Mouse (Mus musculus): ENCODE results near the gene Syce3. TPM values are rescaled to one million over a fixed set of nuclear protein-coding genes. Genes with fewer than 3 reads are reported as not detected.

Gene Syce3
- polyA plus RNA-seq, 1 experiment from 2014 or later = not detected

DNA sequence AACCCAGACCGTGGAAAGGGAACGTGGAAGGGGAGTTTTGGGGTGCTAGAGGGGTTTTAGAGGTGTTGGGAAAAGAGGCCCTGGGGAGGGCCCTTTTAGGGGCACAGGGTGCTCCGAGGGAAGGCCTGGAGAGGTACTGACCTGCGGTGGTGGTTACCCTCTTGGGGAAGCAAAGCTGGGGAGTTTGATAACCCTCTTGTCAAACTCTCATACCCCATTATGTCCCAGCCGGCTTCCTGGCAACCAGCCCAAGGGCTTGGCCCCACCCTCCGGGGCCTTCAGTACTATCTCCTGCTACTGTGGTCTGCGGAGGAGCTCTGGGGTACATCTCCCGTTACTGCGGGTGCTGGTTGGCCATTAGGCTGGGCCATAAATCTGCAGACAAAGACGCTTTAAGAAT, 30.9 kb downstream of the Syce3 start:
- Histone ChIP-seq H3K4me1 (replicated peaks) (peaks cover 33% of the 10 kb centered on the region), H3K36me3 (replicated peaks) (no peaks in the 10 kb centered on the region), H3K4me2 (peak overlapping the region; percentile 77), H3K27me3 (peaks cover 57% of the 10 kb centered on the region), H3K9ac (no peak overlapping the region), H3K9me3 (replicated peaks) (no peaks in the 10 kb centered on the region), H3K4me3 (replicated peaks) (peak overlapping the region; percentile 43), H3K27ac (replicated peaks) (no peak overlapping the region)
- 5% methylated on average over 10 of the region's 10 CpGs for WGBS (ENCODE audit: insufficient replicate concordance)
- peak; percentile 55 for ATAC-seq (ENCODE audit: insufficient read depth)

GRCm38 (mm10) chr15:89378831-89379401, 31.4 kb downstream of the Syce3 start, which contains the start of gene Odf3b:
Gene Odf3b, minus strand, starts transcription at chr15:89379282.
- no peak within 1 kb of the TSS for H3K27ac ChIP-seq (replicated peaks)
- peaks cover 38% of the 10 kb centered on the region for H3K4me1 ChIP-seq (replicated peaks)
- H3K36me3 ChIP-seq (replicated peaks) = no peaks in the 10 kb centered on the region
- no peaks in the 10 kb centered on the region for H3K9me3 ChIP-seq (replicated peaks)
- H3K9ac ChIP-seq = peak within 1 kb of the TSS; percentile 21; the same call in 1 of the 2 replicates
- peak; percentile 16; the same call in 1 of the 2 replicates for ATAC-seq (ENCODE audit: insufficient read depth)
- peak within 1 kb of the TSS; percentile 43 for H3K4me3 ChIP-seq (replicated peaks)
- H3K27me3 ChIP-seq = peaks cover 57% of the 10 kb centered on the region
- 2% methylated on average over 32 of the region's 33 CpGs for WGBS (ENCODE audit: insufficient replicate concordance)
- H3K4me2 ChIP-seq = peak within 1 kb of the TSS; percentile 77

- H3K27me3 ChIP-seq = peaks cover 57% of the 10 kb centered on the region
- peaks cover 46% of the 10 kb centered on the region for H3K4me1 ChIP-seq (replicated peaks)
- no peaks in the 10 kb centered on the region for H3K9me3 ChIP-seq (replicated peaks)
- peak overlapping the region; percentile 21; the same call in 1 of the 2 replicates for H3K9ac ChIP-seq
- H3K27ac ChIP-seq (replicated peaks) = no peak overlapping the region
- peak overlapping the region; percentile 43 for H3K4me3 ChIP-seq (replicated peaks)
- WGBS (ENCODE audit: insufficient replicate concordance) = 18% methylated on average over 46 of the region's 46 CpGs
- no peak for ATAC-seq (ENCODE audit: insufficient read depth)
- peak overlapping the region; percentile 77 for H3K4me2 ChIP-seq
- H3K36me3 ChIP-seq (replicated peaks) = no peaks in the 10 kb centered on the region
Measured at GRCm38 (mm10) chr15:89377938-89378828, 32.1 kb downstream of the Syce3 start.

- Histone ChIP-seq H3K27me3 (peaks cover 51% of the 10 kb centered on the region), H3K9me3 (replicated peaks) (no peaks in the 10 kb centered on the region), H3K9ac (no peak overlapping the region), H3K27ac (replicated peaks) (no peak overlapping the region), H3K4me1 (replicated peaks) (peaks cover 54% of the 10 kb centered on the region), H3K4me2 (peak overlapping the region; percentile 23; the same call in 1 of the 2 replicates), H3K36me3 (replicated peaks) (peaks cover 6% of the 10 kb centered on the region), H3K4me3 (replicated peaks) (no peak overlapping the region)
- ATAC-seq (ENCODE audit: insufficient read depth) = no peak
- WGBS (ENCODE audit: insufficient replicate concordance) = 13% methylated on average over 18 of the region's 18 CpGs
Measured at GRCm38 (mm10) chr15:89377362-89377761, 32.9 kb downstream of the Syce3 start.

DNA sequence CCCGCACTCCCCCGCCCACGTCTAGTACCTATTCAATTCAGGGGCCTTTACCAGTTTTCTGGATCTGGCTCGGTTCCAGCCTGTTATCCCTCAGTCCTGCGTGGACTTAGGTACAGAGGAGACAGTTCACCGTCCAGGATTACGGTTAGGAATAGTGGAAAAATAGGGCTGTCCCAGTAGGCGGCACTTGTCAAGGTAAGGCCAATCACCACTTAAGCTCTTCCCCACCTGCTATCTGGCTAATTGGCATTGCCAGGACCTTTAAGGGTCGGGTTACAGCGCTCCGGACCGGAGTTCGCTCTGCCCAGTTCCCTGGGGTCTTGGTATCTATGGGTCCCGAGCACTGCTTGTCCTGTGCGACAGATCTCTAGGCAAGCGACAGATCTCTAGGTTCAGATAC, 33.3 kb downstream of the Syce3 start, which contains the start of gene Tymp:
Gene Tymp (minus strand): TSS at position 83 of the 400 bp plus-strand sequence.
- H3K27ac ChIP-seq (replicated peaks) = no peak within 1 kb of the TSS
- H3K27me3 ChIP-seq = peaks cover 48% of the 10 kb centered on the region

GRCm38 (mm10) chr15:89376040-89376439, 34.3 kb downstream of the Syce3 start:
- Histone ChIP-seq H3K27ac (replicated peaks) (no peak overlapping the region), H3K4me3 (replicated peaks) (no peak overlapping the region), H3K4me2 (no peak overlapping the region), H3K36me3 (replicated peaks) (peaks cover 19% of the 10 kb centered on the region), H3K9ac (no peak overlapping the region), H3K9me3 (replicated peaks) (no peaks in the 10 kb centered on the region), H3K27me3 (peaks cover 46% of the 10 kb centered on the region), H3K4me1 (replicated peaks) (peaks cover 58% of the 10 kb centered on the region)
- 65% methylated on average over 7 of the region's 7 CpGs for WGBS (ENCODE audit: insufficient replicate concordance)
- ATAC-seq (ENCODE audit: insufficient read depth) = no peak

More for the DNA sequence above, 33.3 kb downstream of the Syce3 start, which contains the start of gene Tymp:
- peaks cover 10% of the 10 kb centered on the region for H3K36me3 ChIP-seq (replicated peaks)
- peak within 1 kb of the TSS; percentile 23; the same call in 1 of the 2 replicates for H3K4me2 ChIP-seq
- no peak within 1 kb of the TSS for H3K9ac ChIP-seq
- H3K4me1 ChIP-seq (replicated peaks) = peaks cover 58% of the 10 kb centered on the region
- 45% methylated on average over 16 of the region's 16 CpGs for WGBS (ENCODE audit: insufficient replicate concordance)
- no peaks in the 10 kb centered on the region for H3K9me3 ChIP-seq (replicated peaks)
- H3K4me3 ChIP-seq (replicated peaks) = no peak within 1 kb of the TSS
- ATAC-seq (ENCODE audit: insufficient read depth) = no peak

- H3K36me3 ChIP-seq (replicated peaks) = peaks cover 30% of the 10 kb centered on the region
- no peaks in the 10 kb centered on the region for H3K9me3 ChIP-seq (replicated peaks)
- WGBS (ENCODE audit: insufficient replicate concordance) = 80% methylated on average over 17 of the region's 17 CpGs
- no peak overlapping the region for H3K4me3 ChIP-seq (replicated peaks)
- H3K27me3 ChIP-seq = peaks cover 37% of the 10 kb centered on the region
- H3K4me1 ChIP-seq (replicated peaks) = peaks cover 66% of the 10 kb centered on the region
- ATAC-seq (ENCODE audit: insufficient read depth) = no peak
- H3K4me2 ChIP-seq = no peak overlapping the region
- H3K27ac ChIP-seq (replicated peaks) = no peak overlapping the region
- no peak overlapping the region for H3K9ac ChIP-seq
Measured at GRCm38 (mm10) chr15:89374801-89375534, 35.3 kb downstream of the Syce3 start.

DNA sequence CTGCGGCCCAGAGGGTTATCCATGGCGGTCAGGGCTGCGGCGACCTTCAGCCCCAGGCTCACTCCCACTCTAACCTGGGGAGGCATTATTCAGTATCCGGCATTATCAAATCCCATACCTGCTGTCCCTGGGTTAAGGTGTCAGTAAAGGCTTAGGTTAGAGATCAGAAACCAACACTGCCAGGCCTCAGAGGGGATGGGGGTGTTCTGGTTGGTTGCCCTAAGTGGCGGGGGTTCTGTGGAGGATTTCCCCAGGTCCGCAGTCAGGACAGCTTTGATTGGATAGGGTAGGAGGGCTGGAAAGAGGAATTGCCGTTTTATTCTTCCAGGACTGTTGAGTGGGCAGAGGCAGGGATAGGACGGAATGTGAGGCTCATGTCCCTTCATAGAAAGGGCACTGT, 36.0 kb downstream of the Syce3 start:
- Histone ChIP-seq H3K9me3 (replicated peaks) (no peaks in the 10 kb centered on the region), H3K4me3 (replicated peaks) (peak overlapping the region; percentile 82), H3K4me2 (peak overlapping the region; percentile 99), H3K27ac (replicated peaks) (0 out of 2 replicates have a peak overlapping the region, but pooled peaks have one; percentile 89), H3K4me1 (replicated peaks) (peaks cover 62% of the 10 kb centered on the region), H3K27me3 (peaks cover 33% of the 10 kb centered on the region), H3K36me3 (replicated peaks) (peaks cover 36% of the 10 kb centered on the region), H3K9ac (peak overlapping the region; percentile 78)
- ATAC-seq (ENCODE audit: insufficient read depth) = no peak
- 50% methylated on average over 9 of the region's 9 CpGs for WGBS (ENCODE audit: insufficient replicate concordance)

GRCm38 (mm10) chr15:89373762-89374248, 36.5 kb downstream of the Syce3 start, which contains the start of gene Sco2:
Gene Sco2, minus strand, starts transcription at chr15:89373846.
- peak; percentile 71 for ATAC-seq (ENCODE audit: insufficient read depth)
- H3K36me3 ChIP-seq (replicated peaks) = peaks cover 42% of the 10 kb centered on the region
- WGBS (ENCODE audit: insufficient replicate concordance) = under 1% methylated on average over 42 of the region's 42 CpGs
- H3K4me3 ChIP-seq (replicated peaks) = peak within 1 kb of the TSS; percentile 82
- H3K9ac ChIP-seq = peak within 1 kb of the TSS; percentile 78
- H3K4me1 ChIP-seq (replicated peaks) = peaks cover 57% of the 10 kb centered on the region
- peak within 1 kb of the TSS; percentile 99 for H3K4me2 ChIP-seq
- peak within 1 kb of the TSS; percentile 89 for H3K27ac ChIP-seq (replicated peaks)
- H3K9me3 ChIP-seq (replicated peaks) = no peaks in the 10 kb centered on the region
- peaks cover 28% of the 10 kb centered on the region for H3K27me3 ChIP-seq

- under 1% methylated on average over 35 of the region's 35 CpGs for WGBS (ENCODE audit: insufficient replicate concordance)
- H3K36me3 ChIP-seq (replicated peaks) = peaks cover 48% of the 10 kb centered on the region
- H3K9ac ChIP-seq = peak overlapping the region; percentile 78
- no peaks in the 10 kb centered on the region for H3K9me3 ChIP-seq (replicated peaks)
- H3K4me2 ChIP-seq = peak overlapping the region; percentile 99
- peak; percentile 81 for ATAC-seq (ENCODE audit: insufficient read depth)
- H3K27ac ChIP-seq (replicated peaks) = peak overlapping the region; percentile 89
- peaks cover 22% of the 10 kb centered on the region for H3K27me3 ChIP-seq
- H3K4me3 ChIP-seq (replicated peaks) = peak overlapping the region; percentile 82
- H3K4me1 ChIP-seq (replicated peaks) = peaks cover 51% of the 10 kb centered on the region
Measured at GRCm38 (mm10) chr15:89373027-89373761, 37.1 kb downstream of the Syce3 start.
